Mouse (Mus musculus) B cell, adult 67 days (primary cell): ENCODE measurements around the gene Polr2c. TPM values are rescaled to one million over a fixed set of nuclear protein-coding genes. Genes with fewer than 3 reads are reported as not detected.

Source experiments
- total RNA-seq, 2 experiments: library from RNA; stranded (reverse); gene quantifications; 4 replicates each; pipeline ENCODE4 v1.2.4; 2023

Polr2c gene
- total RNA-seq = 10 to 100 TPM; 64.8 to 75.8 TPM

GRCm38 (mm10) chr8:94857346-94858173 lies at the start of gene Polr2c:
Gene Polr2c (plus strand): TSS chr8:94857450.

GRCm38 (mm10) chr8:94810153-94810552 lies 47.1 kb upstream of the Polr2c start, which contains the start of gene Ccl17:
Gene Ccl17 (plus strand): TSS chr8:94810453.

GRCm38 (mm10) chr8:94837662-94838574 lies 19.3 kb upstream of the Polr2c start, which contains the start of the genes Coq9 and Ciapin1:
Gene Coq9 (plus strand): TSS chr8:94838321.
Gene Ciapin1 (minus strand): TSS chr8:94838358.

GRCm38 (mm10) chr8:94876197-94876730 lies 19.0 kb downstream of the Polr2c start, which contains the start of gene Dok4:
Gene Dok4 (minus strand): TSS chr8:94876330.

GRCm38 (mm10) chr8:94917851-94918495 lies 60.7 kb downstream of the Polr2c start, which contains the start of gene Ccdc102a:
Gene Ccdc102a (minus strand): TSS chr8:94918098.

Other genes starting within 250 kb of the Polr2c start
- 100 to 1,000 TPM in 1 of 2 experiments, 10 to 100 TPM in 1; 88.8 to 102 TPM for gene Arl2bp, start 190.8 kb upstream of the Polr2c start, total RNA-seq
- gene Pllp, start 161.2 kb upstream of the Polr2c start, total RNA-seq = not detected
- gene Ccl22, start 111.9 kb upstream of the Polr2c start, total RNA-seq = not detected
- not detected for gene Cx3cl1, start 85.4 kb upstream of the Polr2c start, total RNA-seq
- not detected for gene Ccl17, start 47.0 kb upstream of the Polr2c start, total RNA-seq
- 10 to 100 TPM; 36.0 to 39.0 TPM for gene Coq9, start 19.1 kb upstream of the Polr2c start, total RNA-seq
- 10 to 100 TPM; 65.6 to 69.9 TPM for gene Ciapin1, start 19.1 kb upstream of the Polr2c start, total RNA-seq
- 1 to 10 TPM; 3.7 to 3.8 TPM for gene Dok4, start 18.9 kb downstream of the Polr2c start, total RNA-seq
- under 1 TPM in 1 of 2 experiments, not detected in 1; 0.93 TPM for gene Ccdc102a, start 60.6 kb downstream of the Polr2c start, total RNA-seq
- gene Adgrg5, start 66.2 kb downstream of the Polr2c start, total RNA-seq = 1 to 10 TPM; 1.2 to 2.3 TPM
- gene Adgrg1, start 117.3 kb downstream of the Polr2c start, total RNA-seq = 1 to 10 TPM; 3.1 to 3.7 TPM
- not detected for gene Adgrg3, start 160.2 kb downstream of the Polr2c start, total RNA-seq
- not detected for gene Drc7, start 197.7 kb downstream of the Polr2c start, total RNA-seq
- 10 to 100 TPM; 15.4 to 18.8 TPM for gene Katnb1, start 223.7 kb downstream of the Polr2c start, total RNA-seq